Mouse (Mus musculus) megakaryocyte, adult 5-6 weeks (primary cell): Measurements from ENCODE around the gene Olfr1143. TPM values are rescaled to one million over a fixed set of nuclear protein-coding genes. Genes with fewer than 3 reads are reported as not detected.

Experiments
- ATAC-seq: 2 replicates; pipeline ENCODE4 v1.8.0; 2016; ENCODE audit warnings: mild to moderate bottlenecking, inconsistent platforms; ENCODE audit not compliant: poor library complexity, severe bottlenecking
- total RNA-seq, 2 experiments: library from RNA; stranded (forward) in 1 of 2; stranded (reverse) in 1 of 2; fragments of 153-499, 151-499 nt in 1 of 2; fragments of 221-1000, 200-1000 nt in 1 of 2; gene quantifications; 2 replicates each; pipeline versions ENCODE4 v1.2.3 to v1.2.4; 2015 to 2017

Gene Olfr1143
- total RNA-seq (2015) = not detected in 2 replicates
- not detected in 2 replicates for total RNA-seq (2017)

DNA sequence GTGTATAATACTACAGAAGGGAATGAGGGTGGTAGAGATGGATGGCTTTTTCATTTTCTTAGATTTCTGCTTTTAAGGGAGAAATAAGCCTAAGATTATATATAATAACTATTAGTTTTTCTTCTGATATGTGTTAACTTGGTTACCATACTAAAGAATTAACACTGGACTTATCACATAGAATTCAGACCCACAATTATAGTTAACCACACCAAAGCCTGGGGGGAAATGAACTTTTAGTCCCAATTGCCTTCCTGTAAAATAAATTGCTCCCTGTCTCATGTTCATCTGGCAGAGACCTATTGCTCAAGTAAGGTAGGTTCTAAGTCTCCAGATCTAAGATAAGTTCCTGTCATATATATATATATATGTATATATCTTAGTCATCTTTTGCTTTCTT, at the start of gene Olfr1143:
TSS of gene Olfr1143 (plus strand) at position 301 of the 400 bp plus-strand sequence.
- no peak for ATAC-seq

DNA sequence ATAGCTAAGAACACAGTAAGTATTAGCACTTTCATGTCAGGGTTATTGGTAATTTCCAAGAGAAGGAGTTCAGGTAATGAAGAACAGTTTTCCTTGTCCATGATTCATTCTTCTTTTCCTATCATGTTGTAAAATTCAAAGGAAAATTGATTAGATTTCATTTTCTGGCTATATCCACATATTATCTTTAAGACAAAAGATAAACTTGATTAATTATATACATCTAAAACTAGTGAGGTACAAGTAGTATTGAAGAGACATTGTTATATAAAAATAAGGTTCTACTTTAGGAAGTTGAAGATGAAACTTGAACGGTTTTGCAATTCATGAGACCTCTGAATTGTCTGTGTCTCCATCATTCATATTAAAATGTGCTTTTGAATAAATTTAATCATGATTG, 46.5 kb upstream of the Olfr1143 start, which contains the start of gene Olfr1141:
TSS of gene Olfr1141 (minus strand) at position 101 of the 400 bp plus-strand sequence.
- no peak for ATAC-seq

DNA sequence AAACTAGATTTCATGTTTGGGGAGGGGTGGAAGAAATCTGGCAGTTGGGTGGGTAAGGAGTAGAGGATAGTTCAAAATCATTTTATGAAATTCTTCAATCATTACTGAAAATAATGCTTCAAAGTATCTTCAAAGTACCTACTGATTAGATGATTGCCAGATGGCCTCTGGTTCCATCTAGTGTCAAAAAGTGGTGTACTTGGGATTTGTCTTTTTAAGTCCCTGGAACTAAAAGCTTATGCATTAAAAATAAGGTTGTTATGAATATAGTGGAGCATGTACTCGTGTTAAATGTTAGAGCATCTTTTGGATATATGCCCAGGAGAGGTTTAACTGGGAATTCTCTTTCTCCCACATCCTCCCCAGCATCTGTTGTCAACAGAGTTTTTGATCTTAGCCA, 24.2 kb upstream of the Olfr1143 start:
- ATAC-seq = no peak

DNA sequence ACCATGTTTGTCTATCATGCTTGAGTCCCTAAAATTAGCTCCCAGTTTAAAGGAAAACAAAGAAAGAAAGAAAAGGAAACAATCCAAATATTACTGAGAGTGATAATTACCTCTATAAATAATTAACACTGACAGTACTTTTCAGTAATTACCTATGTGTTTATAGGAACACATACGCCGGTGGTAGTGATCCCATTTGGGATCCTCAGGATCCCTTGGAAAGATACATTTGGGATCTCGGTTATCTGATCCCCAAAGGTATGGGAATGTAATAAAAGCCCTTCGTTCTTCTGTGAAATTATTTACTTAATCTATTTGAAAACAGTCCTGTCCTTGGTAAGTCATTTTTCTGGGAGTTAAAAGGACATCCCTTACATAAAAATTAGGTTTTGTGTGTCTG, 21.2 kb upstream of the Olfr1143 start, which contains the start of gene Olfr152:
TSS of gene Olfr152 (plus strand) at position 301 of the 400 bp plus-strand sequence.
- ATAC-seq = no peak

DNA sequence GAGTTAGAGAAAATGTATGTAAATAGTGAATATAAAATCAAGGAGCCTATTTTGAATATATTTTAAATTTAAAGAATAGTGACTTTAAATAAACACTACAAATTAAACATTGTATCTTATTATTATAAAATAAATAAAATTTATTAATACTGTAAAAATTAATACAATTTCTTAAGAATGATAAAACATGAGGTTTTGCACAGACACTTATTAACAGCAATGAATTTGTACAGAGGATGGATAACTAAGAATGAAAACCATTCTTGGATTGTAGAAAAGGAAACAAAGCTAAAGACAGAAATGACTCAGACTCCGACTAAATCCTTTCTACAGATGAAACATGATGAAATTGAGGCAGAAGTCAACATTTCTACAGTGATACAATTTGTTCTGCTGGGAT, 9.1 kb downstream of the Olfr1143 start, which contains the start of gene Olfr1145:
TSS of gene Olfr1145 (plus strand) at position 301 of the 400 bp plus-strand sequence.
- no peak for ATAC-seq

DNA sequence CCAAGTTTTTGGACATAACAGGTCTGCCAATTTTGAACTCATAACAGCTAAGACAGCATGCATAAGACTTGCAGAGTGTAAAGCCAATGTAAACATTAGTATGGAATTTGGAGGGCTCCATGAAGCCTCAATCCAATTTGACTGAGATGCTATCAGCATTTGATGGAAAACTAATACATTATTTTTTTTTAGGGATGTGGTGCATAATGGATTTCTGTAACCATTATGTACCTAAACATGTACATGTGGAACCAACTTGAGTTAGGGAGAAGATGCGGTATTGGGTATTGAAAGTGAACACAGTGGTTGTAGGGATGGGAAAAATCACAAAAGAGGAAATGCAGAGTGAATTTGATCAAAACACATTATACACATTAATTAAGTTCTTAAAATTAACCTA, 29.8 kb downstream of the Olfr1143 start, which contains the start of gene Olfr1148:
TSS of gene Olfr1148 (plus strand) at position 301 of the 400 bp plus-strand sequence.
- no peak for ATAC-seq

DNA sequence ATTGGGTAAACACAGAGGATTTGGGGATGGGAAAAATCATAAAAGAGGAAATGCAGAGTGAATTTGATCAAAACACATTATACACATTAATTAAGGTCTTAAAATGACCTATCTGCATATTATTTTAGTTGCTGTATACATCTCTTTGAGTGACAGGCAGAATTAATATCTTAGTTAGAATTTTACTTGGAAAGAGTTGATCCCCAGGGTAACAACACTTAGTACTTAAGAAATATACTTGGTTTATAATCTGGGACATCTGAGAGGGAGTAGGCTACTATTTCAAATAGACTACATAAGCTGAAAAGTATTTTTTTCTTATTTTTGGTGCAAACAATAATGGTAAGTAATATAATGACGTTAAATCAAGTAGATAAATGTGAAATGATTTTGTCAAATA, 43.3 kb downstream of the Olfr1143 start, which contains the start of gene Olfr1150-ps1:
TSS of gene Olfr1150-ps1 (plus strand) at position 301 of the 400 bp plus-strand sequence.
- ATAC-seq = no peak

Other genes with a start within 250 kb of the Olfr1143 start
- gene Olfr1129, start 226.7 kb upstream of the Olfr1143 start, total RNA-seq (2015) = not detected in 2 replicates
- gene Olfr1129, start 226.7 kb upstream of the Olfr1143 start, total RNA-seq (2017) = not detected in 2 replicates
- gene Olfr1130, start 194.4 kb upstream of the Olfr1143 start, total RNA-seq (2015) = not detected in 2 replicates
- not detected in 2 replicates for gene Olfr1130, start 194.4 kb upstream of the Olfr1143 start, total RNA-seq (2017)
- gene Olfr1131, start 173.5 kb upstream of the Olfr1143 start, total RNA-seq (2015) = not detected in 2 replicates
- not detected in 2 replicates for gene Olfr1131, start 173.5 kb upstream of the Olfr1143 start, total RNA-seq (2017)
- gene Olfr1132, start 163.1 kb upstream of the Olfr1143 start, total RNA-seq (2015) = not detected in 2 replicates
- not detected in 2 replicates for gene Olfr1132, start 163.1 kb upstream of the Olfr1143 start, total RNA-seq (2017)
- not detected in 2 replicates for gene Olfr1133, start 153.2 kb upstream of the Olfr1143 start, total RNA-seq (2015)
- not detected in 2 replicates for gene Olfr1133, start 153.2 kb upstream of the Olfr1143 start, total RNA-seq (2017)
- gene Olfr1134, start 142.1 kb upstream of the Olfr1143 start, total RNA-seq (2015) = not detected in 2 replicates
- not detected in 2 replicates for gene Olfr1134, start 142.1 kb upstream of the Olfr1143 start, total RNA-seq (2017)
- gene Olfr1135, start 126.9 kb upstream of the Olfr1143 start, total RNA-seq (2015) = not detected in 2 replicates
- gene Olfr1135, start 126.9 kb upstream of the Olfr1143 start, total RNA-seq (2017) = not detected in 2 replicates
- not detected in 2 replicates for gene Olfr1136, start 106.6 kb upstream of the Olfr1143 start, total RNA-seq (2015)
- not detected in 2 replicates for gene Olfr1136, start 106.6 kb upstream of the Olfr1143 start, total RNA-seq (2017)
- not detected in 2 replicates for gene Olfr1137, start 87.4 kb upstream of the Olfr1143 start, total RNA-seq (2015)
- not detected in 2 replicates for gene Olfr1137, start 87.4 kb upstream of the Olfr1143 start, total RNA-seq (2017)
- not detected in 2 replicates for gene Olfr1138, start 60.6 kb upstream of the Olfr1143 start, total RNA-seq (2015)
- gene Olfr1138, start 60.6 kb upstream of the Olfr1143 start, total RNA-seq (2017) = not detected in 2 replicates
- gene Olfr1140, start 56.8 kb upstream of the Olfr1143 start, total RNA-seq (2015) = not detected in 2 replicates
- not detected in 2 replicates for gene Olfr1140, start 56.8 kb upstream of the Olfr1143 start, total RNA-seq (2017)
- not detected in 2 replicates for gene Olfr1141, start 46.6 kb upstream of the Olfr1143 start, total RNA-seq (2015)
- gene Olfr1141, start 46.6 kb upstream of the Olfr1143 start, total RNA-seq (2017) = not detected in 2 replicates
- not detected in 2 replicates for gene Olfr152, start 21.1 kb upstream of the Olfr1143 start, total RNA-seq (2015)
- not detected in 2 replicates for gene Olfr152, start 21.1 kb upstream of the Olfr1143 start, total RNA-seq (2017)
- gene Olfr1145, start 9.2 kb downstream of the Olfr1143 start, total RNA-seq (2015) = not detected in 2 replicates
- not detected in 2 replicates for gene Olfr1145, start 9.2 kb downstream of the Olfr1143 start, total RNA-seq (2017)
- not detected in 2 replicates for gene Olfr1148, start 29.9 kb downstream of the Olfr1143 start, total RNA-seq (2015)
- not detected in 2 replicates for gene Olfr1148, start 29.9 kb downstream of the Olfr1143 start, total RNA-seq (2017)
- gene Olfr1150-ps1, start 43.4 kb downstream of the Olfr1143 start, total RNA-seq (2015) = not detected in 2 replicates
- gene Olfr1150-ps1, start 43.4 kb downstream of the Olfr1143 start, total RNA-seq (2017) = not detected in 2 replicates
- not detected in 2 replicates for gene Olfr1151, start 55.3 kb downstream of the Olfr1143 start, total RNA-seq (2015)
- not detected in 2 replicates for gene Olfr1151, start 55.3 kb downstream of the Olfr1143 start, total RNA-seq (2017)
- gene Olfr1152, start 65.9 kb downstream of the Olfr1143 start, total RNA-seq (2015) = not detected in 2 replicates
- gene Olfr1152, start 65.9 kb downstream of the Olfr1143 start, total RNA-seq (2017) = not detected in 2 replicates
- not detected in 2 replicates for gene Olfr1153, start 94.4 kb downstream of the Olfr1143 start, total RNA-seq (2015)
- gene Olfr1153, start 94.4 kb downstream of the Olfr1143 start, total RNA-seq (2017) = not detected in 2 replicates
- not detected in 2 replicates for gene Olfr1154, start 104.6 kb downstream of the Olfr1143 start, total RNA-seq (2015)
- gene Olfr1154, start 104.6 kb downstream of the Olfr1143 start, total RNA-seq (2017) = not detected in 2 replicates
- gene Olfr1155, start 144.5 kb downstream of the Olfr1143 start, total RNA-seq (2015) = not detected in 2 replicates
- gene Olfr1155, start 144.5 kb downstream of the Olfr1143 start, total RNA-seq (2017) = not detected in 2 replicates
- gene Olfr1156, start 152.5 kb downstream of the Olfr1143 start, total RNA-seq (2015) = not detected in 2 replicates
- gene Olfr1156, start 152.5 kb downstream of the Olfr1143 start, total RNA-seq (2017) = not detected in 2 replicates
- gene Olfr1157, start 167.7 kb downstream of the Olfr1143 start, total RNA-seq (2015) = not detected in 2 replicates
- gene Olfr1157, start 167.7 kb downstream of the Olfr1143 start, total RNA-seq (2017) = not detected in 2 replicates
- not detected in 2 replicates for gene Olfr74, start 174.1 kb downstream of the Olfr1143 start, total RNA-seq (2015)
- not detected in 2 replicates for gene Olfr74, start 174.1 kb downstream of the Olfr1143 start, total RNA-seq (2017)
- not detected in 2 replicates for gene Olfr1158, start 189.5 kb downstream of the Olfr1143 start, total RNA-seq (2015)
- not detected in 2 replicates for gene Olfr1158, start 189.5 kb downstream of the Olfr1143 start, total RNA-seq (2017)
- not detected in 2 replicates for gene Olfr1160, start 207.7 kb downstream of the Olfr1143 start, total RNA-seq (2015)
- not detected in 2 replicates for gene Olfr1160, start 207.7 kb downstream of the Olfr1143 start, total RNA-seq (2017)
- not detected in 2 replicates for gene Olfr1161, start 222.2 kb downstream of the Olfr1143 start, total RNA-seq (2015)
- not detected in 2 replicates for gene Olfr1161, start 222.2 kb downstream of the Olfr1143 start, total RNA-seq (2017)
- gene Olfr73, start 237.1 kb downstream of the Olfr1143 start, total RNA-seq (2015) = not detected in 2 replicates
- gene Olfr73, start 237.1 kb downstream of the Olfr1143 start, total RNA-seq (2017) = not detected in 2 replicates